Mouse (Mus musculus): Measurements from ENCODE around the gene Vps35l. TPM values are rescaled to one million over a fixed set of nuclear protein-coding genes. Genes with fewer than 3 reads are reported as not detected.

The Vps35l gene
- 67.0 and 71.5 TPM in 2 replicates for polyA plus RNA-seq (2015; fragmentation: Nextera tagmentation; extraction: Ambion mirVana)

- WGBS: 2% methylated on average over 16 of the region's 16 CpGs
- Histone ChIP-seq H3K27me3 (ENCODE audit: control insufficient read depth, insufficient read depth, low read depth, low read length) (no peaks in the 10 kb centered on the region), H3K36me3 (ENCODE audit: control insufficient read depth, insufficient read depth, low read length) (no peaks in the 10 kb centered on the region), H3K9ac (ENCODE audit: low read length) (peak within 1 kb of the TSS; percentile 77), H3K4me1 (replicated peaks; ENCODE audit: control insufficient read depth, insufficient read depth, low read length) (peaks cover 6% of the 10 kb centered on the region; the same call in 1 of the 2 replicates), H3K4me3 (ENCODE audit: low read length) (peak within 1 kb of the TSS; percentile 79), H3K4me2 (ENCODE audit: low read depth, low read length) (peak within 1 kb of the TSS; percentile 87), H3K27ac (ENCODE audit: low read length) (peak within 1 kb of the TSS; percentile 14; the same call in 1 of the 2 replicates), H3K9me3 (ENCODE audit: control insufficient read depth, low read length) (no peaks in the 10 kb centered on the region)
- peak; percentile 88 for ATAC-seq (ENCODE audit: low read depth)
Measured at GRCm38 (mm10) chr7:118739975-118740531, at the start of gene Vps35l. Gene Vps35l, plus strand, starts transcription at chr7:118740226.

GRCm38 (mm10) chr7:118691287-118691686, 48.7 kb upstream of the Vps35l start:
- Histone ChIP-seq H3K9ac (ENCODE audit: low read length) (no peak overlapping the region), H3K4me2 (ENCODE audit: low read depth, low read length) (no peak overlapping the region), H3K36me3 (ENCODE audit: control insufficient read depth, insufficient read depth, low read length) (peaks cover 26% of the 10 kb centered on the region), H3K4me3 (ENCODE audit: low read length) (no peak overlapping the region), H3K27ac (ENCODE audit: low read length) (no peak overlapping the region), H3K4me1 (replicated peaks; ENCODE audit: control insufficient read depth, insufficient read depth, low read length) (no peaks in the 10 kb centered on the region), H3K9me3 (ENCODE audit: control insufficient read depth, low read length) (no peaks in the 10 kb centered on the region), H3K27me3 (ENCODE audit: control insufficient read depth, insufficient read depth, low read depth, low read length) (no peaks in the 10 kb centered on the region)
- 85% methylated on average over 2 of the region's 2 CpGs for WGBS
- no peak for ATAC-seq (ENCODE audit: low read depth)

GRCm38 (mm10) chr7:118696146-118696545, 43.9 kb upstream of the Vps35l start:
- Histone ChIP-seq H3K27ac (ENCODE audit: low read length) (no peak overlapping the region), H3K36me3 (ENCODE audit: control insufficient read depth, insufficient read depth, low read length) (peaks cover 20% of the 10 kb centered on the region), H3K9ac (ENCODE audit: low read length) (no peak overlapping the region), H3K27me3 (ENCODE audit: control insufficient read depth, insufficient read depth, low read depth, low read length) (no peaks in the 10 kb centered on the region), H3K4me2 (ENCODE audit: low read depth, low read length) (no peak overlapping the region), H3K4me3 (ENCODE audit: low read length) (no peak overlapping the region), H3K9me3 (ENCODE audit: control insufficient read depth, low read length) (no peaks in the 10 kb centered on the region), H3K4me1 (replicated peaks; ENCODE audit: control insufficient read depth, insufficient read depth, low read length) (no peaks in the 10 kb centered on the region; the same call in 1 of the 2 replicates)
- peak; percentile 71 for ATAC-seq (ENCODE audit: low read depth)
- 74% methylated on average over 6 of the region's 6 CpGs for WGBS

- WGBS: 67% methylated on average over 4 of the region's 4 CpGs
- no peak overlapping the region for H3K4me2 ChIP-seq (ENCODE audit: low read depth, low read length)
- H3K36me3 ChIP-seq (ENCODE audit: control insufficient read depth, insufficient read depth, low read length): peaks cover 17% of the 10 kb centered on the region
Measured at GRCm38 (mm10) chr7:118697168-118697567, 42.9 kb upstream of the Vps35l start.

GRCm38 (mm10) chr7:118698882-118699281, 41.1 kb upstream of the Vps35l start:
- Histone ChIP-seq H3K4me3 (ENCODE audit: low read length) (no peak overlapping the region), H3K9me3 (ENCODE audit: control insufficient read depth, low read length) (no peaks in the 10 kb centered on the region), H3K4me2 (ENCODE audit: low read depth, low read length) (no peak overlapping the region), H3K27me3 (ENCODE audit: control insufficient read depth, insufficient read depth, low read depth, low read length) (no peaks in the 10 kb centered on the region), H3K36me3 (ENCODE audit: control insufficient read depth, insufficient read depth, low read length) (peaks cover 14% of the 10 kb centered on the region), H3K27ac (ENCODE audit: low read length) (no peak overlapping the region), H3K9ac (ENCODE audit: low read length) (no peak overlapping the region), H3K4me1 (replicated peaks; ENCODE audit: control insufficient read depth, insufficient read depth, low read length) (peaks cover 5% of the 10 kb centered on the region)
- ATAC-seq (ENCODE audit: low read depth): no peak
- 74% methylated on average over 9 of the region's 9 CpGs for WGBS

More at GRCm38 (mm10) chr7:118697168-118697567, 42.9 kb upstream of the Vps35l start:
- H3K9me3 ChIP-seq (ENCODE audit: control insufficient read depth, low read length): no peaks in the 10 kb centered on the region
- no peak overlapping the region for H3K4me3 ChIP-seq (ENCODE audit: low read length)
- no peak overlapping the region for H3K27ac ChIP-seq (ENCODE audit: low read length)
- no peaks in the 10 kb centered on the region; the same call in 1 of the 2 replicates for H3K4me1 ChIP-seq (replicated peaks; ENCODE audit: control insufficient read depth, insufficient read depth, low read length)
- no peak for ATAC-seq (ENCODE audit: low read depth)
- H3K9ac ChIP-seq (ENCODE audit: low read length): no peak overlapping the region
- H3K27me3 ChIP-seq (ENCODE audit: control insufficient read depth, insufficient read depth, low read depth, low read length): no peaks in the 10 kb centered on the region

- 67% methylated on average over 15 of the region's 15 CpGs for WGBS
- ATAC-seq (ENCODE audit: low read depth): no peak
- Histone ChIP-seq H3K27me3 (ENCODE audit: control insufficient read depth, insufficient read depth, low read depth, low read length) (no peaks in the 10 kb centered on the region), H3K9me3 (ENCODE audit: control insufficient read depth, low read length) (no peaks in the 10 kb centered on the region), H3K36me3 (ENCODE audit: control insufficient read depth, insufficient read depth, low read length) (no peaks in the 10 kb centered on the region), H3K27ac (ENCODE audit: low read length) (no peak overlapping the region), H3K4me1 (replicated peaks; ENCODE audit: control insufficient read depth, insufficient read depth, low read length) (peaks cover 21% of the 10 kb centered on the region), H3K9ac (ENCODE audit: low read length) (no peak overlapping the region), H3K4me2 (ENCODE audit: low read depth, low read length) (peak overlapping the region; percentile 35), H3K4me3 (ENCODE audit: low read length) (peak overlapping the region; percentile 83)
Measured at GRCm38 (mm10) chr7:118703144-118703561, 36.9 kb upstream of the Vps35l start.

- Histone ChIP-seq H3K4me2 (ENCODE audit: low read depth, low read length) (peak overlapping the region; percentile 89), H3K27me3 (ENCODE audit: control insufficient read depth, insufficient read depth, low read depth, low read length) (no peaks in the 10 kb centered on the region), H3K27ac (ENCODE audit: low read length) (peak overlapping the region; percentile 91), H3K4me1 (replicated peaks; ENCODE audit: control insufficient read depth, insufficient read depth, low read length) (peaks cover 21% of the 10 kb centered on the region), H3K9me3 (ENCODE audit: control insufficient read depth, low read length) (no peaks in the 10 kb centered on the region), H3K36me3 (ENCODE audit: control insufficient read depth, insufficient read depth, low read length) (no peaks in the 10 kb centered on the region), H3K9ac (ENCODE audit: low read length) (peak overlapping the region; percentile 85), H3K4me3 (ENCODE audit: low read length) (peak overlapping the region; percentile 83)
- ATAC-seq (ENCODE audit: low read depth): 0 out of 2 replicates have a peak, but pooled peaks have one; percentile 15
- 64% methylated on average over 9 of the region's 9 CpGs for WGBS
Measured at GRCm38 (mm10) chr7:118704001-118704850, 35.8 kb upstream of the Vps35l start.

- Histone ChIP-seq H3K27me3 (ENCODE audit: control insufficient read depth, insufficient read depth, low read depth, low read length) (no peaks in the 10 kb centered on the region), H3K36me3 (ENCODE audit: control insufficient read depth, insufficient read depth, low read length) (no peaks in the 10 kb centered on the region), H3K9me3 (ENCODE audit: control insufficient read depth, low read length) (no peaks in the 10 kb centered on the region), H3K9ac (ENCODE audit: low read length) (peak within 1 kb of the TSS; percentile 85), H3K27ac (ENCODE audit: low read length) (peak within 1 kb of the TSS; percentile 91), H3K4me1 (replicated peaks; ENCODE audit: control insufficient read depth, insufficient read depth, low read length) (peaks cover 21% of the 10 kb centered on the region), H3K4me2 (ENCODE audit: low read depth, low read length) (peak within 1 kb of the TSS; percentile 89), H3K4me3 (ENCODE audit: low read length) (peak within 1 kb of the TSS; percentile 83)
- peak; percentile 92 for ATAC-seq (ENCODE audit: low read depth)
- WGBS: 0% methylated on average over 62 of the region's 66 CpGs
Measured at GRCm38 (mm10) chr7:118705101-118705961, 34.7 kb upstream of the Vps35l start, which contains the start of gene Gde1. Gene Gde1, minus strand, starts transcription at chr7:118705778.

Measured in lung, embryonic 16.5 days (tissue).